9 mouse cellular contexts compared by ENCODE assay signal in the genomic region with DNA sequence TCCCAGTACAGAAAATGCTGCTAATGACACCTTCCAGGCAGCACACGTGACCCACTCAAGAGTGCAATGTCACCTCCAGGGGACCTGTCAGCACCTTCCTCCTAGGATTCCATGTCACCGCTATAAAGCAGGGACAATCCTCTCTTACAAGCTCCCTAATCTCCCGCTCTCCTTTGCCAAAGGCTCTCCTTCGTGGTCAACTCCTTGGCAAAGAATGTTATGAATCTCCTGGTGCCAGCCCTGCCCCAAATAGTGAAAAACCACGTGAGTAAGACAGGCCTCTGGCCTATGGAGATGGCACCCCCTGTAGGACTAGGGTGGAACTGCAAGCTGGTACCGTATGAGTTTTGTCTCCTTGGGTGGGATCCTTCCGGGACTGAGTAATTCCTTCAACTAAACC. TPM values are rescaled to one million over a fixed set of nuclear protein-coding genes. Genes with fewer than 3 reads are reported as not detected.
DNase-seq lines count a peak whose midpoint lies in the region; ATAC-seq and TF ChIP-seq lines count a peak whose summit lies in the region.
"Had no signal": no experiment of that assay in that cellular context is flagged by ENCODE, and none has a peak within 500 bp of the region (broad histone marks: within the 10 kb centered on the region; RNA-seq: fewer than 3 reads in every experiment).

No protein-coding gene starts in this region.

- H3K4me1 ChIP-seq in lung, adult 2 months (ENCODE audit: control insufficient read depth, insufficient read depth, low read length) = no peaks in the 10 kb centered on the region

- intact Hi-C loops in left cerebral cortex, postnatal 4 days (cut with DNase I) = loop anchor here (5.0 kb wide), 1 partner anchor 165 kb away; a partner anchor contains a TSS
- intact Hi-C loops in left cerebral cortex, postnatal 25 days (cut with DNase I) = no loop called here

- no peak for TF ChIP-seq POLR2A in lung, adult 2 months (IDR thresholded peaks at IDR 0.05; ENCODE audit: borderline replicate concordance, extremely low read depth, low read depth, low read length)

- TF ChIP-seq CTCF in lung, adult 2 months (IDR thresholded peaks at IDR 0.05; ENCODE audit: insufficient read depth, low read length) = peak; percentile 75

- ATAC-seq in activated CD4-positive, CD25-positive, alpha-beta regulatory T cell, adult 4 months = no peak

- peak; percentile 40 for DNase-seq in left cerebral cortex, postnatal 4 days
- DNase-seq in left cerebral cortex, postnatal 25 days (ENCODE audit: low spot score in 2 of 2) = no peak
- peak; percentile 83 for DNase-seq in ZHBTc4 (ENCODE audit: low read depth, low spot score)
- DNase-seq in heart, adult 11 months = peak; percentile 97
- DNase-seq in lung, adult 2 months = peak; percentile 46
- no peak for DNase-seq in frontal cortex, postnatal 36 days (ENCODE audit: low spot score in 2 of 2)
- no peak for DNase-seq in urinary bladder, postnatal 36 days (ENCODE audit: low spot score in 2 of 2)

- H3K4me3 ChIP-seq in lung, adult 2 months (replicated peaks; ENCODE audit: extremely low read depth, low read depth, low read length) = no peak overlapping the region

- WGBS in lung, adult 2 months = 38% methylated on average over 7 of the region's 7 CpGs

RNA-seq across cellular contexts. Expression of a gene that starts 16.3 kb away (rescaled TPM):
- total RNA-seq in left cerebral cortex, postnatal 4 days (2021) = under 1 TPM; 0.14 to 0.30 TPM
- total RNA-seq in left cerebral cortex, postnatal 25 days (2021) = under 1 TPM; 0.21 TPM
- 103 and 136 TPM in 2 replicates for polyA plus RNA-seq in lung, adult 2 months (2012; rRNA removed)
- not detected for polyA plus RNA-seq in activated CD4-positive, CD25-positive, alpha-beta regulatory T cell, adult 4 months (2017; shearing (Covaris generic))

RNA-seq across cellular contexts. Expression of a gene that starts 16.6 kb away (rescaled TPM):
- total RNA-seq in left cerebral cortex, postnatal 4 days (2021) = under 1 TPM in 1 of 2 experiments, not detected in 1; 0.30 TPM
- not detected for total RNA-seq in left cerebral cortex, postnatal 25 days (2021)
- 7.2 and 9.0 TPM in 2 replicates for polyA plus RNA-seq in lung, adult 2 months (2012; rRNA removed)
- polyA plus RNA-seq in activated CD4-positive, CD25-positive, alpha-beta regulatory T cell, adult 4 months (2017; shearing (Covaris generic)) = not detected
- polyA plus RNA-seq: liver, embryonic 16.5 days had no signal

RNA-seq across cellular contexts. Expression of a gene that starts 44.5 kb away (rescaled TPM):
- total RNA-seq in left cerebral cortex, postnatal 4 days (2021) = not detected
- not detected for total RNA-seq in left cerebral cortex, postnatal 25 days (2021)
- polyA plus RNA-seq in lung, adult 2 months (2012; rRNA removed) = 4.3 TPM in 1 of 2 replicates, not detected in the other
- not detected for polyA plus RNA-seq in activated CD4-positive, CD25-positive, alpha-beta regulatory T cell, adult 4 months (2017; shearing (Covaris generic))
- polyA plus RNA-seq: liver, embryonic 16.5 days had no signal

RNA-seq across cellular contexts. Expression of a gene that starts 50.7 kb away (rescaled TPM):
- total RNA-seq in left cerebral cortex, postnatal 4 days (2021) = not detected
- total RNA-seq in left cerebral cortex, postnatal 25 days (2021) = not detected
- polyA plus RNA-seq in lung, adult 2 months (2012; rRNA removed) = not detected in 2 replicates
- not detected for polyA plus RNA-seq in activated CD4-positive, CD25-positive, alpha-beta regulatory T cell, adult 4 months (2017; shearing (Covaris generic))
- polyA plus RNA-seq: liver, embryonic 16.5 days had no signal

Comparison
In these comparisons a context has a peak if more than half of its experiments do, and no peak if none do; other contexts are left out.
1. DNase-seq: peak in left cerebral cortex, postnatal 4 days (single experiment), ZHBTc4 (single experiment), heart, adult 11 months (single experiment) and lung, adult 2 months (single experiment); none in left cerebral cortex, postnatal 25 days (0 of 2), frontal cortex, postnatal 36 days (0 of 2) and urinary bladder, postnatal 36 days (0 of 2).